Mouse (Mus musculus) liver, postnatal 0 days (tissue): ENCODE measurements around the gene Nodal.

Experiments
- CTCF ChIP-seq: sonication (generic); IDR thresholded peaks from 2 replicates; pipeline ENCODE4 v1.5.1; 2016; ENCODE audit warnings: antibody characterized with exemption, low read depth
- EP300 ChIP-seq: IDR thresholded peaks from 2 replicates; pipeline ENCODE4 v1.6.1; 2016; ENCODE audit warnings: antibody characterized with exemption, low read depth, mild to moderate bottlenecking

DNA sequence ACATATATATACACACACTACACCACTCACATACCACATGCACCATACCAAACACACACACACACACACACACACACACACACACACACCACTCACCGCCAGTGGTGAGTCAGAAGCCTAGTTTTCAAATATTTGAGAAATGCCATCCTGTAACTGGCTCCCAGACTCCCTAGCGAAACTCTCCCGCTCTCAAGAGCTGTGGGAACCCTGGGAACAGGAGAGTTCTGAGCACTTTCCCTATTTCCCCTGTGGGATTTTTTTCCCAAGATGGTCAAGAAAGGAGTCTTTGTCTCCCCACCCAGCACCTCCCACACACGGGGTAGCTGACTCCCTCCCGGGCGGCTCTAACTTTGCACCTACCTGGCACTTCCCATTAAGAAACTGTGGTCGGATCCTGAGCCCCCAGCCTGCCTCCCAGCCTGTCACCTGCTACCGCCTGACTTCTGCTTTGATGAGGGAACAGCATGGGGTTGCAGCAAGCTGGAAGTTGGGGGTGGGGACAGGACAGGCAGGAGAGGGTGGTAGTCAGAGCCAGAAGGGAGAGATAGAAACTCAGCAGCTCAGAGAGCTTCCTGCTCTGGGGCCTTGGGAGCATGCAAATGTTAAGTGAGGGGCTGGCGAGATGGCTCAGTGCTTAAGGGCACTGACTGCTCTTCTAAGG lies 23.2 kb upstream of the Nodal start:
- TF ChIP-seq CTCF (no peak), EP300 (no peak)
